Mouse (Mus musculus) cerebellum, adult 9-11 months (tissue): Measurements from ENCODE around the gene Gpr156.
"Not testable (repeated sequence)": the region's sequence is repeated elsewhere in the genome, so short reads cannot be mapped to it uniquely, and the experiment has no call there.

Experiments
- DNase-seq: peaks from one replicate; pipeline ENCODE4 v3.0.0; 2022

Gpr156 gene

GRCm38 (mm10) chr16:38004486-38005020, 88.3 kb downstream of the Gpr156 start:
- DNase-seq = no peak

GRCm38 (mm10) chr16:38005471-38005870, 89.2 kb downstream of the Gpr156 start:
- DNase-seq = no peak

GRCm38 (mm10) chr16:38008371-38008770, 92.1 kb downstream of the Gpr156 start:
- DNase-seq = no peak

- DNase-seq = no peak
These were observed 92.9 kb downstream of the Gpr156 start for GRCm38 (mm10) chr16:38009041-38009825.

GRCm38 (mm10) chr16:38011486-38011885, 95.2 kb downstream of the Gpr156 start:
- no peak for DNase-seq

GRCm38 (mm10) chr16:38012382-38012781, 96.1 kb downstream of the Gpr156 start:
- no peak for DNase-seq

GRCm38 (mm10) chr16:38012891-38013290, 96.6 kb downstream of the Gpr156 start:
- no peak for DNase-seq

- DNase-seq = peak; percentile 32
These were observed 98.7 kb downstream of the Gpr156 start for GRCm38 (mm10) chr16:38014951-38015350.

- no peak for DNase-seq
These were observed 100.7 kb downstream of the Gpr156 start for GRCm38 (mm10) chr16:38016928-38017524.

- DNase-seq = no peak
These were observed 101.7 kb downstream of the Gpr156 start for GRCm38 (mm10) chr16:38017958-38018376.

GRCm38 (mm10) chr16:38032644-38033043, 116.3 kb downstream of the Gpr156 start:
- no peak for DNase-seq

GRCm38 (mm10) chr16:38033071-38033470, 116.8 kb downstream of the Gpr156 start:
- no peak for DNase-seq

- DNase-seq = not testable (repeated sequence)
These were observed 121.8 kb downstream of the Gpr156 start for GRCm38 (mm10) chr16:38038101-38038500.

GRCm38 (mm10) chr16:38042160-38042559, 125.9 kb downstream of the Gpr156 start:
- no peak for DNase-seq

- DNase-seq = peak; percentile 73
These were observed 128.3 kb downstream of the Gpr156 start for GRCm38 (mm10) chr16:38044551-38044950.

GRCm38 (mm10) chr16:38047781-38048558, 131.7 kb downstream of the Gpr156 start:
- DNase-seq = no peak
